Mouse (Mus musculus): ENCODE results near the gene Appl2. TPM values are rescaled to one million over a fixed set of nuclear protein-coding genes. Genes with fewer than 3 reads are reported as not detected.

Gene Appl2
- polyA plus RNA-seq, 1 experiment from 2014 or later: 38.5 TPM

DNA sequence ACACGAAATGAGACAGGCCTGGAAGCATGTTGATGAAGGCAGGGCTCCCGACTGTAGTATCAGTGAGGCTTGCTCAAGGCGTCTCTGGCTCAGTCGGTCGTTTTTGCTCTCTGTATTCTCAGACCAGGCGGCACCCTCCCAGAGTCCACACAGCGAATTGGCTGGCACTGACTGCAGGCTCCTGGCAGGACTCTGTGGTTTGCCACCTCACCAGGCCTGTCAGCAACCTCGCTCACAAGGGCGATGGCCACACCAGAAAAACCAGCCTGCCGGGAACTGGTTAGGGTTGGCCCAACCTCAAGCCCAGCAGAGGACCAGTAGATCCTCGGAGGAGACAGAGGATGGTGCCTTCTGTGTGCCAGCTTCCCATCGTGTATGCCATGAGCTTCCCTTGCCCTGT, 23.7 kb downstream of the Appl2 start:
- H3K36me3 ChIP-seq (ENCODE audit: control insufficient read depth, insufficient read depth): no peaks in the 10 kb centered on the region
- no peaks in the 10 kb centered on the region; the same call in 1 of the 2 replicates for H3K4me1 ChIP-seq (replicated peaks; ENCODE audit: control insufficient read depth, insufficient read depth, low read length)
- H3K27me3 ChIP-seq (replicated peaks; ENCODE audit: control insufficient read depth, insufficient read depth, low read length): no peaks in the 10 kb centered on the region
- WGBS: 92% methylated on average over 12 of the region's 12 CpGs
- H3K4me2 ChIP-seq (ENCODE audit: low read length): no peak overlapping the region
- H3K27ac ChIP-seq (ENCODE audit: low read length): no peak overlapping the region
- ATAC-seq: no peak
- H3K9me3 ChIP-seq (ENCODE audit: control insufficient read depth, low read length): no peaks in the 10 kb centered on the region
- H3K9ac ChIP-seq (replicated peaks; ENCODE audit: low read depth, low read length): no peak overlapping the region
- H3K4me3 ChIP-seq (replicated peaks; ENCODE audit: low read length): no peak overlapping the region

GRCm38 (mm10) chr10:83624065-83624464, 24.5 kb downstream of the Appl2 start:
- Histone ChIP-seq H3K27ac (ENCODE audit: low read length) (no peak overlapping the region), H3K9ac (replicated peaks; ENCODE audit: low read depth, low read length) (no peak overlapping the region), H3K36me3 (ENCODE audit: control insufficient read depth, insufficient read depth) (no peaks in the 10 kb centered on the region), H3K4me1 (replicated peaks; ENCODE audit: control insufficient read depth, insufficient read depth, low read length) (peaks cover 3% of the 10 kb centered on the region; the same call in 1 of the 2 replicates), H3K4me3 (replicated peaks; ENCODE audit: low read length) (no peak overlapping the region), H3K9me3 (ENCODE audit: control insufficient read depth, low read length) (no peaks in the 10 kb centered on the region), H3K27me3 (replicated peaks; ENCODE audit: control insufficient read depth, insufficient read depth, low read length) (no peaks in the 10 kb centered on the region), H3K4me2 (ENCODE audit: low read length) (no peak overlapping the region)
- ATAC-seq: no peak
- WGBS: 75% methylated on average over 8 of the region's 8 CpGs

GRCm38 (mm10) chr10:83620350-83621055, 28.0 kb downstream of the Appl2 start:
- H3K9ac ChIP-seq (replicated peaks; ENCODE audit: low read depth, low read length): no peak overlapping the region
- no peak overlapping the region for H3K4me3 ChIP-seq (replicated peaks; ENCODE audit: low read length)
- no peaks in the 10 kb centered on the region for H3K9me3 ChIP-seq (ENCODE audit: control insufficient read depth, low read length)
- H3K27ac ChIP-seq (ENCODE audit: low read length): no peak overlapping the region
- 85% methylated on average over 24 of the region's 24 CpGs for WGBS
- no peaks in the 10 kb centered on the region for H3K36me3 ChIP-seq (ENCODE audit: control insufficient read depth, insufficient read depth)
- no peaks in the 10 kb centered on the region for H3K27me3 ChIP-seq (replicated peaks; ENCODE audit: control insufficient read depth, insufficient read depth, low read length)
- peak; percentile 49; the same call in 1 of the 2 replicates for ATAC-seq
- H3K4me2 ChIP-seq (ENCODE audit: low read length): no peak overlapping the region
- H3K4me1 ChIP-seq (replicated peaks; ENCODE audit: control insufficient read depth, insufficient read depth, low read length): peaks cover 3% of the 10 kb centered on the region; the same call in 1 of the 2 replicates

- Histone ChIP-seq H3K9ac (replicated peaks; ENCODE audit: low read depth, low read length) (no peak overlapping the region), H3K4me2 (ENCODE audit: low read length) (no peak overlapping the region), H3K4me1 (replicated peaks; ENCODE audit: control insufficient read depth, insufficient read depth, low read length) (peaks cover 3% of the 10 kb centered on the region; the same call in 1 of the 2 replicates), H3K27ac (ENCODE audit: low read length) (no peak overlapping the region), H3K36me3 (ENCODE audit: control insufficient read depth, insufficient read depth) (no peaks in the 10 kb centered on the region), H3K27me3 (replicated peaks; ENCODE audit: control insufficient read depth, insufficient read depth, low read length) (no peaks in the 10 kb centered on the region), H3K4me3 (replicated peaks; ENCODE audit: low read length) (no peak overlapping the region), H3K9me3 (ENCODE audit: control insufficient read depth, low read length) (no peaks in the 10 kb centered on the region)
- WGBS: 78% methylated on average over 12 of the region's 12 CpGs
- no peak for ATAC-seq
These were observed 29.6 kb downstream of the Appl2 start for GRCm38 (mm10) chr10:83618819-83619440.

GRCm38 (mm10) chr10:83617366-83617765, 31.2 kb downstream of the Appl2 start:
- H3K9me3 ChIP-seq (ENCODE audit: control insufficient read depth, low read length): no peaks in the 10 kb centered on the region
- H3K4me2 ChIP-seq (ENCODE audit: low read length): no peak overlapping the region
- peaks cover 3% of the 10 kb centered on the region; the same call in 1 of the 2 replicates for H3K4me1 ChIP-seq (replicated peaks; ENCODE audit: control insufficient read depth, insufficient read depth, low read length)
- H3K4me3 ChIP-seq (replicated peaks; ENCODE audit: low read length): no peak overlapping the region
- H3K36me3 ChIP-seq (ENCODE audit: control insufficient read depth, insufficient read depth): no peaks in the 10 kb centered on the region
- no peak overlapping the region for H3K27ac ChIP-seq (ENCODE audit: low read length)
- no peak overlapping the region for H3K9ac ChIP-seq (replicated peaks; ENCODE audit: low read depth, low read length)
- 57% methylated on average over 10 of the region's 10 CpGs for WGBS
- H3K27me3 ChIP-seq (replicated peaks; ENCODE audit: control insufficient read depth, insufficient read depth, low read length): no peaks in the 10 kb centered on the region
- ATAC-seq: no peak

DNA sequence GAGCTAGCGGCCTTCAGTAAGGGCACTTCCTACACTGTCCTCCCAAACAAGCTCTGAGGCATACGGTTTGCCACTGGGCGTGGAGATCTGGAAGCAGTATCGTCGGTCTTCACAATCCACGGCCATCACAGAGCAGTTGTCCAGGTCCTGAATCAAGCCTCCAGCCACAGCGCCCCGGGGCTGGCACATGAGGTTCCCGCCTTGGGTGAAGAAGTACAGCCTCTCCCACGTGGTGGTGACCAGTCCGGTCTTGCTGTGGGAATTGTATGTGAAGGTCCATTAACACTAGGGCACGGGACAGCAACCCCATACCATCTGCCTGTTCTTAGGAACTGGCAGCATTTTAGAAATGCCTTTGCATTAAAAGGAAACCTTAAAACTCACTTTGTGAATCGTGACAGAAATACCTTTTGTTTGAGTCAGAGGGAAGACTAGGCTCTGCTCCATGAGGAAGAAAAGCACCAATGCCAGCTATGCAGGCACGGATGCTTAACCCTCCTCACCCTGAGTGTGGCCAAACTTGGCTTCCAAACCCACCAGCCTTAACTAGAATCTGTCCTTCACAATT, 35.8 kb downstream of the Appl2 start:
- no peak overlapping the region for H3K4me2 ChIP-seq (ENCODE audit: low read length)
- no peaks in the 10 kb centered on the region for H3K27me3 ChIP-seq (replicated peaks; ENCODE audit: control insufficient read depth, insufficient read depth, low read length)
- no peak overlapping the region for H3K27ac ChIP-seq (ENCODE audit: low read length)
- no peak for ATAC-seq
- H3K9ac ChIP-seq (replicated peaks; ENCODE audit: low read depth, low read length): no peak overlapping the region
- WGBS: 91% methylated on average over 14 of the region's 14 CpGs
- no peak overlapping the region for H3K4me3 ChIP-seq (replicated peaks; ENCODE audit: low read length)
- H3K36me3 ChIP-seq (ENCODE audit: control insufficient read depth, insufficient read depth): 0 out of 2 replicates have a peak, but pooled peaks cover 4% of the 10 kb centered on the region
- H3K4me1 ChIP-seq (replicated peaks; ENCODE audit: control insufficient read depth, insufficient read depth, low read length): no peaks in the 10 kb centered on the region
- no peaks in the 10 kb centered on the region for H3K9me3 ChIP-seq (ENCODE audit: control insufficient read depth, low read length)

DNA sequence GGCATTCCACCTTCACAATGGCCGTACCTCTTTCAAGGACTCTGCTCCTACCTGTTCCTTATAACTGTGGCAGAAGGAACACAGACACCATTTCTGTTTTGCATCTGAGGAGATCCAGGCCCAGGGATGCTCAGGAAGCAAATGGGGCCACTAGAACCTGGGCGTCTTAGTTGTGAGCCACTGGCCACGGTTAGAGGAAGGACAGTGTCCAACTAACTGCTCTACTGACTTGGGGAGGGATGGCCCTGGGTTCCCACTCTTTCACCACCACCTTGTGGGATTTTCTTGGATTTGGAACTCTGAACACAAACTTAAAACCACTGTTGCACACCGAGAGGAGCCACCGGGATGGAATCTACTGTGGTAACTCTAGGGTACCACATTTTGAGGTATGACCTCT, 36.7 kb downstream of the Appl2 start:
- Histone ChIP-seq H3K4me1 (replicated peaks; ENCODE audit: control insufficient read depth, insufficient read depth, low read length) (no peaks in the 10 kb centered on the region), H3K9ac (replicated peaks; ENCODE audit: low read depth, low read length) (no peak overlapping the region), H3K36me3 (ENCODE audit: control insufficient read depth, insufficient read depth) (0 out of 2 replicates have a peak, but pooled peaks cover 4% of the 10 kb centered on the region), H3K4me3 (replicated peaks; ENCODE audit: low read length) (no peak overlapping the region), H3K27ac (ENCODE audit: low read length) (no peak overlapping the region), H3K9me3 (ENCODE audit: control insufficient read depth, low read length) (no peaks in the 10 kb centered on the region), H3K4me2 (ENCODE audit: low read length) (no peak overlapping the region), H3K27me3 (replicated peaks; ENCODE audit: control insufficient read depth, insufficient read depth, low read length) (no peaks in the 10 kb centered on the region)
- no peak for ATAC-seq
- WGBS: 96% methylated on average over 5 of the region's 5 CpGs

DNA sequence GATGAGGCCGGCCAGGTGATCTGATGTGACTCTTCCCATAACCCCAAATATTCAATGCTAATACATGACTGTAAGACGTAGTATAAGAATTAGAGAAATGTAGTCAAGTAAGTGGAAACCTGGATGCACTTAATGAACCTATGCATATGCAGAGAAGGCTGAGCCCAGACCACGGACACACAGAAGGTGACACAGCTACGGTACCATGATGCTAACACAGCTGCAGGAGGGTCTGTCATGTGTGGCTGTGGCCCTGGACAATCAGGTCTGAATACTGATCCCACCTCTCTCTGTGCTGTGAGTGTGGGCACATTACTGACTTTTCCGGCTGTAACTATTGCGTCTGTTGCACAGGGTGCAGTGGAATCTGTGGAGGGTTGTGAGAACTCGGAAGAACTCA, 38.0 kb downstream of the Appl2 start:
- no peak for ATAC-seq
- Histone ChIP-seq H3K4me2 (ENCODE audit: low read length) (no peak overlapping the region), H3K36me3 (ENCODE audit: control insufficient read depth, insufficient read depth) (0 out of 2 replicates have a peak, but pooled peaks cover 4% of the 10 kb centered on the region), H3K4me1 (replicated peaks; ENCODE audit: control insufficient read depth, insufficient read depth, low read length) (no peaks in the 10 kb centered on the region), H3K4me3 (replicated peaks; ENCODE audit: low read length) (no peak overlapping the region), H3K9me3 (ENCODE audit: control insufficient read depth, low read length) (no peaks in the 10 kb centered on the region), H3K27me3 (replicated peaks; ENCODE audit: control insufficient read depth, insufficient read depth, low read length) (no peaks in the 10 kb centered on the region), H3K27ac (ENCODE audit: low read length) (no peak overlapping the region), H3K9ac (replicated peaks; ENCODE audit: low read depth, low read length) (no peak overlapping the region)
- WGBS: 96% methylated on average over 7 of the region's 7 CpGs

DNA sequence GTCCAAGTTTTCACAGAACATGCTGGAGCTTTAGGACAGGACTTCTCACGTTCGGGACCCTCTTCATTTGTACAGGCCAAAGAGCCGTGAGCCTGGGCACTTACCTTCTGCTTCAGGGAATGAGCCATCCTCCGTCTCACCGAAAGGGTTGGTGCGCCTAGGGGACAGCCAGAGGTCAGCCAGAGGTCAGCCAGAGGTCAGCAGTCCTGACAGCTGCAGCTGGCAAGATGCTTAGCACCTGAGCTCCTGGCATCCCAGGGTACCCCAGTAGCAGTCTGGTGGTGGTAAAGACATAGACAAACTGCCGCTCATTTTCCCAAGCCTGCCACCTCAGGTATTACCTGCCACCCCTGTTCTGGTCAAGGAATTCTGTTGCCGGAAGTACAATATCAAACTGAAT, 39.9 kb downstream of the Appl2 start:
- no peaks in the 10 kb centered on the region for H3K27me3 ChIP-seq (replicated peaks; ENCODE audit: control insufficient read depth, insufficient read depth, low read length)
- 90% methylated on average over 8 of the region's 8 CpGs for WGBS
- H3K4me2 ChIP-seq (ENCODE audit: low read length): no peak overlapping the region
- no peak overlapping the region for H3K27ac ChIP-seq (ENCODE audit: low read length)
- no peaks in the 10 kb centered on the region for H3K9me3 ChIP-seq (ENCODE audit: control insufficient read depth, low read length)
- no peak overlapping the region for H3K4me3 ChIP-seq (replicated peaks; ENCODE audit: low read length)
- peaks cover 3% of the 10 kb centered on the region; the same call in 1 of the 2 replicates for H3K4me1 ChIP-seq (replicated peaks; ENCODE audit: control insufficient read depth, insufficient read depth, low read length)
- H3K36me3 ChIP-seq (ENCODE audit: control insufficient read depth, insufficient read depth): peaks cover 9% of the 10 kb centered on the region
- no peak overlapping the region for H3K9ac ChIP-seq (replicated peaks; ENCODE audit: low read depth, low read length)
- ATAC-seq: no peak

Data from forebrain, embryonic 16.5 days (tissue).